Mouse (Mus musculus) thymus, adult 2 months (tissue): ENCODE data around the gene Otop2.

ENCODE experiments used
- CTCF ChIP-seq: fragments of 200-500 bp; IDR thresholded peaks from 2 replicates; pipeline ENCODE4 v1.5.1; 2012; ENCODE audit warnings: mild to moderate bottlenecking, control low read depth, low read length, moderate library complexity, borderline replicate concordance; ENCODE audit not compliant: control insufficient read depth, poor library complexity, insufficient read depth; ENCODE audit errors: extremely low read depth
- POLR2A ChIP-seq: fragments of 200-500 bp; IDR thresholded peaks from 2 replicates; pipeline ENCODE4 v1.6.1; 2012; ENCODE audit warnings: mild to moderate bottlenecking, low read length, control low read depth, moderate library complexity; ENCODE audit not compliant: control insufficient read depth, poor library complexity, insufficient read depth; ENCODE audit errors: extremely low read depth

DNA sequence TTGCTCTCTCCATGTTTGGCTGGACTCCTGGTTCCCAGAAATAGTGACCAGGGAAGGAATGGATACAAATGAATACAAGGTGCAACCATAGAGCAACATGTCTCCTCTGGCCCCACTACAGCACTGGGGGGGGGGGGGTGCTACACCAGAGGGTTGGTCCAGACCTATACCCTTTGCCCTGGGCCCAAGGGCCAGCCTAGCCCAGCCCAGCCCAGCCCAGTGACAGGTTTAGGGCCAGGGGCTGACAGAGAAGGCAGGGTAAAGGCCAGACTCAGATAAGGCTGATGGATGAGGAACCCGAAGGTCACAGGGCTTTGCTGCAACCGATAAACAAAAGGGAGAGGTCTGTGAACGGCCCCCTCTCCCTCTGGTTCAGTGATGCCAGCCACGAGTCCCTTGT lies 43.0 kb downstream of the Otop2 start:
- no peak for TF ChIP-seq POLR2A
- TF ChIP-seq CTCF = no peak
